12 mouse cellular contexts compared by ENCODE assay signal in the genomic region with DNA sequence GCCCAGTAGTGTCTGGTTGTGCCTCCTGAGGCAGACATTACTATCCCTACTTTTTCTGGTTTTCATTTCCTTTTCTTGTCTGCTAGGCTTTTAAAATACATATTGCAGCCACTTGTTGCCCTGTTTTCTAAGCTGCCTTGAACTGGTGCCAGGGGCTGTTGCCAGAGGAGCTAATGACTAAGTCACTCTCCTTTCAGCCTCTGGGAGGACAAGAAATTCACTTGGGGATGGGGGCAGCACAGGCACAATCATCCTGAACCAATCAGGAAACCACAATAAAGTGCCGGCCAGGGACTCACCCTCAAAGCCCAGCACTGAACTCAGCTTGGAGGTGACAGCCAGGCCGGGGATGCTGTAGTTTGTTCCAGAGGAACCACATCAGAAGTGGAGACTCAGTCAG.
DNase-seq lines count a peak whose midpoint lies in the region; TF ChIP-seq lines count a peak whose summit lies in the region.
"Had no signal": no experiment of that assay in that cellular context is flagged by ENCODE, and none has a peak within 500 bp of the region (broad histone marks: within the 10 kb centered on the region; RNA-seq: fewer than 3 reads in every experiment).

No protein-coding gene starts in this region.

- no peaks in the 10 kb centered on the region; the same call in 1 of the 2 replicates for H3K27me3 ChIP-seq in cerebellum, adult 2 months (ENCODE audit: control insufficient read depth, insufficient read depth, low read length)
- H3K27me3 ChIP-seq: hindbrain, embryonic 15.5 days; liver, embryonic 15.5 days; neural tube, embryonic 13.5 days had no signal

- WGBS in cerebellum, adult 2 months = 21% methylated on average over 2 of the region's 2 CpGs

- TF ChIP-seq POLR2A in cerebellum, adult 2 months (IDR thresholded peaks at IDR 0.05; ENCODE audit: borderline replicate concordance, insufficient read depth, low read length) = no peak

- TF ChIP-seq CTCF in cerebellum, adult 2 months (IDR thresholded peaks at IDR 0.05; ENCODE audit: borderline replicate concordance, insufficient read depth, low read depth, low read length) = no peak

- H3K4me3 ChIP-seq in cerebellum, adult 2 months (replicated peaks; ENCODE audit: insufficient read depth, low read depth, low read length) = no peak overlapping the region
- H3K4me3 ChIP-seq: hindbrain, embryonic 15.5 days; liver, embryonic 15.5 days; neural tube, embryonic 13.5 days had no signal

- peak; percentile 64 to 71 for DNase-seq in cerebellum, postnatal 10 days
- no peak for DNase-seq in cerebellum, adult 2 months
- DNase-seq in testis, postnatal 10 days (ENCODE audit: low spot score) = peak; percentile 54
- DNase-seq in testis, postnatal 14 days (ENCODE audit: low spot score) = no peak
- peak; percentile 80 for DNase-seq in kidney, postnatal 10 days
- peak; percentile 31 for DNase-seq in ovary, postnatal 36 days (ENCODE audit: low spot score)
- no peak for DNase-seq in thymus, postnatal 10 days (ENCODE audit: low spot score in 2 of 2)
- DNase-seq in B cell, adult 2 months = no peak

- no peak overlapping the region for H3K27ac ChIP-seq in cerebellum, adult 2 months (ENCODE audit: insufficient read depth, low read length)
- H3K27ac ChIP-seq: hindbrain, embryonic 15.5 days; liver, embryonic 15.5 days; neural tube, embryonic 13.5 days; stomach, postnatal 0 days had no signal

- H3K4me1 ChIP-seq in cerebellum, adult 2 months (ENCODE audit: control insufficient read depth, insufficient read depth, low read length) = no peaks in the 10 kb centered on the region
- H3K4me1 ChIP-seq: hindbrain, embryonic 15.5 days; liver, embryonic 15.5 days; neural tube, embryonic 13.5 days had no signal

Comparison
In these comparisons a context has a peak if more than half of its experiments do, and no peak if none do; other contexts are left out.
1. DNase-seq: peak in cerebellum, postnatal 10 days (2 of 2), testis, postnatal 10 days (single experiment), kidney, postnatal 10 days (single experiment) and ovary, postnatal 36 days (single experiment); none in cerebellum, adult 2 months (0 of 2), testis, postnatal 14 days (single experiment), thymus, postnatal 10 days (0 of 2) and B cell, adult 2 months (0 of 2).